Mouse (Mus musculus): ENCODE data around the gene Sprr1a. TPM values are rescaled to one million over a fixed set of nuclear protein-coding genes. Genes with fewer than 3 reads are reported as not detected.
A peak's percentile ranks its signal among the peaks of the same experiment; 100 is the strongest.
"Not testable (repeated sequence)": the region's sequence is repeated elsewhere in the genome, so short reads cannot be mapped to it uniquely, and the experiment has no call there.

Gene Sprr1a
- total RNA-seq (2021), result not detected in 2 replicates
- long read RNA-seq, experiment 1, result 0 reads
- long read RNA-seq, experiment 2, result 0 reads

DNA sequence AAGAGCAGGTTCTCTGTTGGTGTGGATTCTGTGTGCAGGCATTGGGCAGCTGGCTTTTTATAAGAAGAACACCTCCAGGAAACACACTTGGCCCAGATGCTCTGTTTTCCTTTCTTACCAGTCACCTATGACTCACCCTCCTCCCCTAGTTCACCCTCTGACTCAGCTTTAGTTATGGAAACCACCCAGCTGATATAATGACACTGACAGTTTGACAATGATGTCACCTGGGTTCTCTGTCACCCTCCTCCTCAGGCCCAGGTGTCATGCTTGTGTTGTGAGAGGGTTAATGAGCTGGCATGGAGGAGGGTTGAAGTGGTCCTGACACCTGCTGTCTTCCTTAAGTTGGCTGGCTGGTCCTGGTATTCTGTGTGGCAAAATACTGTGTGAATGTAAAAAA, at the start of gene Sprr1a:
Gene Sprr1a, minus strand, starts transcription at position 33 of the 400 bp plus-strand sequence.
- peak; percentile 22 for DNase-seq

GRCm38 (mm10) chr3:92534411-92534810, 48.7 kb upstream of the Sprr1a start, which contains the start of gene 2310046K23Rik:
2310046K23Rik (minus strand) TSS chr3:92534511.
- no peak for DNase-seq

DNA sequence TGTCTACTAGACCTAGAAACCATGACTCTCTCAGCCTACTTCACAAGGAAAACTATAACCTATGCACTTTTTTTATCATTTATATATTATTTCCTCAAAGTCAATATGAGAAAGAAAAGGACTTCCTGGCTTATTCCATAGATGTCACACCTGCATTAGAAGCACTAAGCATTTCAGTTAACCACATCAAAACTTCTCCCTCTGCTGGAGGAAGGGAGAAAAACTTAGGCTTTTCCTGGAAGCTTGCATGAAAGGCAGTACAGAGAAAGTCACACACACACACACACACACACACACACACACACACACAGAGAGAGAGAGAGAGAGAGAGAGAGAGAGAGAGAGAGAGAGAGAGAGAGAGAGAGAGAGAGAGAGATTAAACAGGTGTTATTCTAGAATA, 26.6 kb upstream of the Sprr1a start:
- DNase-seq, result peak; percentile 6

GRCm38 (mm10) chr3:92510786-92511185, 25.1 kb upstream of the Sprr1a start:
- DNase-seq, result peak; percentile 76

GRCm38 (mm10) chr3:92508185-92508584, 22.5 kb upstream of the Sprr1a start:
- DNase-seq, result no peak

GRCm38 (mm10) chr3:92503528-92503927, 17.8 kb upstream of the Sprr1a start:
- DNase-seq, result no peak

- no peak for DNase-seq
Observed at GRCm38 (mm10) chr3:92500393-92500792, 14.7 kb upstream of the Sprr1a start, which contains the start of gene Sprr4. Sprr4 (minus strand) TSS chr3:92500493.

DNA sequence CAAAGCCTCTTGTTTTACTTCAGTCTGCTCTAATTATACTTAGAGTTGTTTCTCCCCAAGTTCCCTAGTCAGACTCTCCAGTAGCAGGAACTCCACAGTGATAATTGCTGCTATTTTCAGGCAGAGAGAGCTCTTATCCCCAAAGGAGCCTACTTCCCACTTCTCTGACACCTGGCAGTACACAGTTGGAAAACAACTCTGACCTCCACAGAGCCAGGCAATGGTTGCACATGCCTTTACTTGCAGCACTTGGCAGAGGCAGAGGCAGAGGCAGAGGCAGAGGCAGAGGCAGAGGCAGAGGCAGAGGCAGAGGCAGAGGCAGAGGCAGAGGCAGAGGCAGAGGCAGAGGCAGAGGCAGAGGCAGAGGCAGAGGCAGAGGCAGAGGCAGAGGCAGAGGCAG, 4.6 kb upstream of the Sprr1a start:
- DNase-seq, result not testable (repeated sequence)

- DNase-seq, result no peak
Observed at GRCm38 (mm10) chr3:92486307-92486706, 612 bp upstream of the Sprr1a start.

- peak; percentile 13 for DNase-seq
Observed at GRCm38 (mm10) chr3:92481249-92481648, 4.4 kb downstream of the Sprr1a start.

DNA sequence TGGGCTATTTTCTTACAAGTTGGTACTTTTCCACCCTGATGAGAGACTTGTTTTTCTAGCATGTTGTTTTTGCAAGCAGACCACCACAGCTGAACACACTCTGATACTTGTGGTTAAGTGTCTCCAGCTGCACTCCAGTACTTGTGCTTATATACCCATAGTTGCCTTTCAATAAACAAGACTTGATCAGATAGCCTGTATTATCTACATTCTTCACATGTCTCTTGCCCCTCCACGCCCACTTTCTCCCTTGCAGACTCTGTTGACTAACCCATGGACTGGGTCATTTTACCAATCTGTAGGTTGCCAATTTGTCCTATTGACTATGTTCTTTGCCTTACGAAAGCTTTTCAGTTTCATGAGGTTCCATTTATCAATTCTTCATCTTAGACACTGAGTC, 15.6 kb downstream of the Sprr1a start:
- DNase-seq, result no peak

DNA sequence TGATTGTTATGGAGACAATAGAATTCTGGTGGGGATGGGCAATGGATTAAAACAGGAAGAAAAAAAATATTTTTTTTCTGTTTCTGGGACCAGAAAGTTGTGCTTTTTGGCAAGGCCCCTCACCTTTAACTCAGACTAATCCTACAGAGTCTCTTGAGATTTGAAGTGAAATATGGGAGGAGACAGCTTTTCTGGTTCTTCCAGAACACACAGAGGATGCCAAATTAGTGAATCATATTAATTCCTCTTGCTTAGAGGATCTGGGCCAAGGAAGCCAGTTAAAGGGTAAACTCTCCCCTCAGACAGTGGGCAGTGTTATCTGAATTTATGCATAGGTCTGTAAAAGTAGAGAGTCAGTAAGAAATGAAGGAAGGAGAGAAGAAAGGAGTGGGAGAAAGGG, 18.3 kb downstream of the Sprr1a start:
- no peak for DNase-seq

GRCm38 (mm10) chr3:92466576-92466975, 19.1 kb downstream of the Sprr1a start:
- DNase-seq, result no peak

DNA sequence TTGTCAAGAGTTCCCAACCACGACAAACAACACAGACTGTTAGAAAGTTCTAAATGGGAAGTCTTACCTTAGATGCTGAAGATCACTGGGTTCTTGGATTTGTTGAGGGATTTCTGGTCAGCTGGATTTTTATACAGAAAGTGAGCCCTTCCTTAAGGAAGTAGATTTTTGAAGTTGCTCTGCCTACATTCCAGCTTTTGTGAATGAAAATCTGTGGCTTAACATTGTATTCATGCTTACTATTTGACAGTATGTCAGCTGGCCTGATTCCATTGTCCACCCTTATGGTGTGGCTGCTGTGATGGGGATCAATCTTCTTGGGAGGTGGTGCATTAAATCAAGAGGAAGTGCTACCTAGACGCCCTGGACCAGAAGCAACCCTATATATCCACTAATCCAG, 27.1 kb downstream of the Sprr1a start, which contains the start of gene Sprr3:
Gene Sprr3, minus strand, starts transcription at position 101 of the 400 bp plus-strand sequence.
- DNase-seq, result no peak

- DNase-seq, result no peak
Observed at GRCm38 (mm10) chr3:92455151-92455550, 30.5 kb downstream of the Sprr1a start.

- DNase-seq, result no peak
Observed at GRCm38 (mm10) chr3:92440177-92440576, 45.5 kb downstream of the Sprr1a start.

DNA sequence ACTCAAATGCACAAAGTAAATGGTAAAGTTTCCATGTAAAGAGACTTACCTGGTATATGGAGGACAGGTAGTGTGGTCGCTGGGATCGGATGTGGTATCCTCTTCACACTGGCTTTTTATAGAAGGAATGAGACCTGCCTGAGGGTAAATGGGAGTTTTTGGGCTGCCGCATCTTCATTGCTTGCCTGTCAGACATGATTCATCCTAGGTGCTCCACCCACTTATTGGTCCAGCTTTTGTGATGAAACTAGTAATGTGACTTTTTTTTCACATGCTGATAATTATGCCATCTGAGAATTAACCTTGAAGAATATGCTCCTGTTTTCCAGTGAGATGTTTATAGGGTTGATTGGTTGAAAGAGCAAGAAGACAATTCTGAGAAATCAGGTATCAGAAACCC, 47.0 kb downstream of the Sprr1a start, which contains the start of gene Sprr1b:
Gene Sprr1b, minus strand, starts transcription at position 101 of the 400 bp plus-strand sequence.
- DNase-seq, result no peak

Other genes starting within 250 kb of the Sprr1a start
- gene Sprr2a3, start 200.5 kb downstream of the Sprr1a start, total RNA-seq (2021), result not detected in 2 replicates
- gene Sprr2b, start 169.3 kb downstream of the Sprr1a start, total RNA-seq (2021), result not detected in 2 replicates
- gene Sprr2d, start 146.8 kb downstream of the Sprr1a start, total RNA-seq (2021), result not detected in 2 replicates
- gene Sprr2e, start 133.8 kb downstream of the Sprr1a start, total RNA-seq (2021), result not detected in 2 replicates
- gene Sprr2f, start 120.7 kb downstream of the Sprr1a start, total RNA-seq (2021), result not detected in 2 replicates
- gene Sprr2h, start 100.2 kb downstream of the Sprr1a start, total RNA-seq (2021), result not detected in 2 replicates
- gene Sprr2i, start 77.9 kb downstream of the Sprr1a start, total RNA-seq (2021), result not detected in 2 replicates
- gene Sprr2j-ps, start 67.8 kb downstream of the Sprr1a start, total RNA-seq (2021), result not detected in 2 replicates
- gene Gm9774, start 56.5 kb downstream of the Sprr1a start, total RNA-seq (2021), result 1.6 and 7.1 TPM in 2 replicates
- gene Sprr2k, start 53.3 kb downstream of the Sprr1a start, total RNA-seq (2021), result not detected in 2 replicates
- gene Sprr1b, start 47.1 kb downstream of the Sprr1a start, total RNA-seq (2021), result not detected in 2 replicates
- gene Sprr3, start 27.2 kb downstream of the Sprr1a start, total RNA-seq (2021), result not detected in 2 replicates
- gene Sprr4, start 14.6 kb upstream of the Sprr1a start, total RNA-seq (2021), result not detected in 2 replicates
- gene 2310046K23Rik, start 48.6 kb upstream of the Sprr1a start, total RNA-seq (2021), result not detected in 2 replicates
- gene Ivl, start 87.8 kb upstream of the Sprr1a start, total RNA-seq (2021), result not detected in 2 replicates
- gene Smcp, start 103.1 kb upstream of the Sprr1a start, total RNA-seq (2021), result not detected in 2 replicates
- not detected in 2 replicates for gene 2210017I01Rik, start 121.6 kb upstream of the Sprr1a start, total RNA-seq (2021)
- not detected in 2 replicates for gene Lce6a, start 135.8 kb upstream of the Sprr1a start, total RNA-seq (2021)
- not detected in 2 replicates for gene Lce1a1, start 162.4 kb upstream of the Sprr1a start, total RNA-seq (2021)
- gene Lce1b, start 171.0 kb upstream of the Sprr1a start, total RNA-seq (2021), result not detected in 2 replicates
- not detected in 2 replicates for gene Lce1a2, start 184.4 kb upstream of the Sprr1a start, total RNA-seq (2021)
- not detected in 2 replicates for gene Lce1c, start 193.4 kb upstream of the Sprr1a start, total RNA-seq (2021)
- not detected in 2 replicates for gene Lce1d, start 201.3 kb upstream of the Sprr1a start, total RNA-seq (2021)
- not detected in 2 replicates for gene Lce1e, start 223.2 kb upstream of the Sprr1a start, total RNA-seq (2021)
- not detected in 2 replicates for gene Lce1f, start 234.5 kb upstream of the Sprr1a start, total RNA-seq (2021)

Data from adrenal gland, postnatal 14 days (tissue).